Mouse (Mus musculus): ENCODE results near the gene Hdac6. TPM values are rescaled to one million over a fixed set of nuclear protein-coding genes. Genes with fewer than 3 reads are reported as not detected.
"Not testable (repeated sequence)": the region's sequence is repeated elsewhere in the genome, so short reads cannot be mapped to it uniquely, and the experiment has no call there.

Gene Hdac6
- total RNA-seq, 2 experiments from 2014 or later = 14.4 to 15.0 TPM

- DNase-seq (ENCODE audit: low spot score in 2 of 2) = no peak
These were observed 21.4 kb downstream of the Hdac6 start for GRCm38 (mm10) chrX:7926266-7926665.

- no peak for DNase-seq (ENCODE audit: low spot score in 2 of 2)
These were observed 25.7 kb downstream of the Hdac6 start for GRCm38 (mm10) chrX:7922032-7922431.

- no peak for DNase-seq (ENCODE audit: low spot score in 2 of 2)
These were observed 27.9 kb downstream of the Hdac6 start, which contains the start of gene Pcsk1n for GRCm38 (mm10) chrX:7919601-7920383. Pcsk1n (plus strand) TSS chrX:7919822.

GRCm38 (mm10) chrX:7917960-7918359, 29.7 kb downstream of the Hdac6 start:
- not testable (repeated sequence) for DNase-seq (ENCODE audit: low spot score in 2 of 2)

GRCm38 (mm10) chrX:7915669-7916068, 32.0 kb downstream of the Hdac6 start:
- DNase-seq (ENCODE audit: low spot score in 2 of 2) = not testable (repeated sequence)

- no peak for DNase-seq (ENCODE audit: low spot score in 2 of 2)
These were observed 37.2 kb downstream of the Hdac6 start for GRCm38 (mm10) chrX:7910473-7910872.

- not testable (repeated sequence) for DNase-seq (ENCODE audit: low spot score in 2 of 2)
These were observed 38.4 kb downstream of the Hdac6 start, which contains the start of gene Gm10490 for GRCm38 (mm10) chrX:7909242-7909641. Gm10490 (plus strand) TSS chrX:7909542.

GRCm38 (mm10) chrX:7907735-7908134, 40.0 kb downstream of the Hdac6 start, which contains the start of gene Gm10491:
Gm10491 (minus strand) TSS chrX:7907835.
- no peak for DNase-seq (ENCODE audit: low spot score in 2 of 2)

- DNase-seq (ENCODE audit: low spot score in 2 of 2) = no peak
These were observed 43.2 kb downstream of the Hdac6 start for GRCm38 (mm10) chrX:7904441-7904840.

- DNase-seq (ENCODE audit: low spot score in 2 of 2) = peak; percentile 67 to 68
These were observed 48.5 kb downstream of the Hdac6 start, which contains the start of the genes Pqbp1 and Timm17b for GRCm38 (mm10) chrX:7898880-7899874. Pqbp1 (minus strand) TSS chrX:7899269. Timm17b (plus strand) TSS chrX:7899357.

GRCm38 (mm10) chrX:7898211-7898610, 49.5 kb downstream of the Hdac6 start:
- no peak for DNase-seq (ENCODE audit: low spot score in 2 of 2)

GRCm38 (mm10) chrX:7883841-7884567, 63.7 kb downstream of the Hdac6 start, which contains the start of gene Slc35a2:
Slc35a2 (plus strand) TSS chrX:7884028.
- DNase-seq (ENCODE audit: low spot score in 2 of 2) = peak; percentile 59 to 68

Other genes with a start within 250 kb of the Hdac6 start
- gene Wdr45, start 233.6 kb downstream of the Hdac6 start, total RNA-seq (2021) = 10 to 100 TPM; 45.4 to 62.8 TPM
- under 1 TPM in 1 of 2 experiments, not detected in 1; 0.58 TPM for gene Gm45208, start 225.6 kb downstream of the Hdac6 start, total RNA-seq (2021)
- gene Praf2, start 219.4 kb downstream of the Hdac6 start, total RNA-seq (2021) = 10 to 100 TPM; 12.1 to 16.3 TPM
- 1 to 10 TPM; 2.0 to 2.6 TPM for gene Ccdc120, start 197.0 kb downstream of the Hdac6 start, total RNA-seq (2021)
- gene Tfe3, start 185.3 kb downstream of the Hdac6 start, total RNA-seq (2021) = 10 to 100 TPM; 41.9 to 56.9 TPM
- 10 to 100 TPM; 52.4 to 54.4 TPM for gene Gripap1, start 158.1 kb downstream of the Hdac6 start, total RNA-seq (2021)
- under 1 TPM; 0.54 to 0.76 TPM for gene Kcnd1, start 125.6 kb downstream of the Hdac6 start, total RNA-seq (2021)
- gene Otud5, start 106.5 kb downstream of the Hdac6 start, total RNA-seq (2021) = 10 to 100 TPM; 57.4 to 63.1 TPM
- 10 to 100 TPM in 1 of 2 experiments, 1 to 10 TPM in 1; 8.1 to 13.4 TPM for gene Pim2, start 69.6 kb downstream of the Hdac6 start, total RNA-seq (2021)
- gene Slc35a2, start 63.9 kb downstream of the Hdac6 start, total RNA-seq (2021) = 10 to 100 TPM; 38.9 to 50.3 TPM
- 100 to 1,000 TPM in 1 of 2 experiments, 10 to 100 TPM in 1; 97.4 to 121 TPM for gene Pqbp1, start 48.6 kb downstream of the Hdac6 start, total RNA-seq (2021)
- gene Timm17b, start 48.5 kb downstream of the Hdac6 start, total RNA-seq (2021) = 100 to 1,000 TPM in 1 of 2 experiments, 10 to 100 TPM in 1; 85.0 to 107 TPM
- not detected for gene Gm10491, start 40.1 kb downstream of the Hdac6 start, total RNA-seq (2021)
- not detected for gene Gm10490, start 38.3 kb downstream of the Hdac6 start, total RNA-seq (2021)
- gene Pcsk1n, start 28.1 kb downstream of the Hdac6 start, total RNA-seq (2021) = 10 to 100 TPM; 48.9 to 64.9 TPM
- gene Eras, start 19.3 kb downstream of the Hdac6 start, total RNA-seq (2021) = not detected
- not detected for gene Gata1, start 30.2 kb upstream of the Hdac6 start, total RNA-seq (2021)
- gene Glod5, start 70.6 kb upstream of the Hdac6 start, total RNA-seq (2021) = not detected
- gene Suv39h1, start 126.9 kb upstream of the Hdac6 start, total RNA-seq (2021) = 10 to 100 TPM in 1 of 2 experiments, 1 to 10 TPM in 1; 8.6 to 11.1 TPM
- 1 to 10 TPM; 1.7 to 3.1 TPM for gene Was, start 142.6 kb upstream of the Hdac6 start, total RNA-seq (2021)
- 10 to 100 TPM; 58.0 to 61.7 TPM for gene Wdr13, start 185.0 kb upstream of the Hdac6 start, total RNA-seq (2021)
- 100 to 1,000 TPM; 107 to 140 TPM for gene Rbm3, start 198.0 kb upstream of the Hdac6 start, total RNA-seq (2021)
- 1 to 10 TPM; 8.2 to 9.4 TPM for gene Tbc1d25, start 228.3 kb upstream of the Hdac6 start, total RNA-seq (2021)
- gene Ebp, start 245.6 kb upstream of the Hdac6 start, total RNA-seq (2021) = 10 to 100 TPM; 44.2 to 76.5 TPM

Measured in adrenal gland, adult 18-20 months (tissue).